Mouse (Mus musculus) ES-E14 (cell line): ENCODE data around the gene Dnm2. TPM values are rescaled to one million over a fixed set of nuclear protein-coding genes. Genes with fewer than 3 reads are reported as not detected.

ENCODE experiments used
- DNase-seq: peaks from one replicate; pipeline ENCODE4 v3.0.0-alpha.2; 2013; ENCODE audit warnings: low read depth, low spot score
- H3K27ac ChIP-seq: 2 replicates; pipeline ENCODE4 v1.5.1; 2012; ENCODE audit warnings: low read depth, mild to moderate bottlenecking, low read length, moderate library complexity, mixed read lengths; ENCODE audit not compliant: poor library complexity, insufficient read depth, severe bottlenecking
- H3K36me3 ChIP-seq: 2 replicates; pipeline ENCODE4 v1.6.1; 2012; ENCODE audit warnings: mild to moderate bottlenecking, low read length, moderate library complexity, mixed read lengths; ENCODE audit not compliant: control insufficient read depth, poor library complexity, insufficient read depth, severe bottlenecking
- H3K4me1 ChIP-seq, 2 experiments: fragments of 150-350 bp in 1 of 2; sonication (generic) in 1 of 2; 2 replicates each; pipeline ENCODE4 v1.6.1; 2012; ENCODE audit warnings: low read length in 2 of 2, mild to moderate bottlenecking in 1 of 2, mixed read lengths in 1 of 2; ENCODE audit not compliant: control insufficient read depth in 2 of 2, insufficient read depth in 2 of 2, poor library complexity in 1 of 2
- H3K4me3 ChIP-seq, 2 experiments: fragments of 150-350 bp in 1 of 2; sonication (generic) in 1 of 2; 2 replicates each; pipeline ENCODE4 v1.5.1; 2012; ENCODE audit warnings: low read length in 2 of 2, low read depth in 1 of 2, mild to moderate bottlenecking in 1 of 2, mixed read lengths in 1 of 2; ENCODE audit not compliant: insufficient read depth in 1 of 2, poor library complexity in 1 of 2, severe bottlenecking in 1 of 2
- H3K9ac ChIP-seq: 2 replicates; pipeline ENCODE4 v1.6.1; 2012; ENCODE audit warnings: low read depth, mild to moderate bottlenecking, low read length, mixed read lengths; ENCODE audit not compliant: poor library complexity, insufficient read depth, severe bottlenecking
- H3K9me3 ChIP-seq: fragments of 150-350 bp; sonication (generic); 2 replicates; pipeline ENCODE4 v1.6.1; 2012; ENCODE audit warnings: low read depth, mild to moderate bottlenecking, low read length; ENCODE audit not compliant: control insufficient read depth, insufficient read depth
- CHD2 ChIP-seq: IDR thresholded peaks from 2 replicates; pipeline ENCODE4 v1.6.1; 2014; ENCODE audit warnings: mild to moderate bottlenecking, low read depth, low read length, inconsistent platforms
- HCFC1 ChIP-seq: IDR thresholded peaks from 2 replicates; pipeline ENCODE4 v1.6.1; 2012; ENCODE audit warnings: low read length, inconsistent platforms, borderline replicate concordance; ENCODE audit not compliant: insufficient read depth
- MAFK ChIP-seq: IDR thresholded peaks from 2 replicates; pipeline ENCODE4 v1.6.1; 2014; ENCODE audit warnings: mild to moderate bottlenecking, low read depth, low read length, inconsistent platforms; ENCODE audit not compliant: insufficient read depth
- ZC3H11A ChIP-seq: IDR thresholded peaks from 2 replicates; pipeline ENCODE4 v1.6.1; 2012; ENCODE audit warnings: low read depth, mild to moderate bottlenecking, inconsistent platforms, low read length, borderline replicate concordance
- ZNF384 ChIP-seq: IDR thresholded peaks from 2 replicates; pipeline ENCODE4 v1.6.1; 2012; ENCODE audit warnings: low read depth, low read length, inconsistent platforms
- in situ Hi-C, 2 experiments: fragments of 600-800 bp; cut with MboI; formaldehyde crosslinking; loops; one replicate each; pipeline ENCODE4 v1.15.1; 2025; ENCODE audit warnings: low sequenced_read_pairs in 2 of 2, inconsistent platforms in 1 of 2; ENCODE audit not compliant: unreplicated experiment in 2 of 2
- total RNA-seq: library from RNA; depleted of rRNA; stranded (reverse); fragments of 300-350 nt; gene quantifications from 2 replicates; pipeline ENCODE4 v1.2.3, GENCODE M21; 2012

Gene Dnm2
- total RNA-seq, 1 experiment = 69.6 TPM

DNA sequence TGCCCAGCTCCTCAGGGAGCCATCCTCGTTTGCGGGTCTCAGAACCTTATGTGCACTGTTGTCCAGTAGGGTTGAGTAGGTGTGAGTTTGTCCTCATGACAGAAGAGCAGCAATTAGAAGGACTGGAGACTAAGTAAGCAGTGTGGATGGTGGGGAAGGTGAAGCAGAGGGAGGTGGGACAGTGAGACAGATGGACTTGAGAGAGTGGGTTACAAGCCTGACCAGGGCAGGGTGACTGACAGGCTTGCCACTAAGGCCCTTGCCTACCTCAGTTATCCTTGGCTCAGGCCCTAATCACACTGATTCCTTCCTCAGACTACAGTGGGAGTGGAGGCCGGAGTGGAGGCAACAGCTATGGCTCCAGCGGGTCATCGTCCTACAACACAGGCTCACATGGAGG, 21.0 kb upstream of the Dnm2 start:
- Histone ChIP-seq H3K9me3 (no peaks in the 10 kb centered on the region), H3K9ac (no peak overlapping the region), H3K36me3 (peaks cover 74% of the 10 kb centered on the region), H3K4me3 (no peak overlapping the region), H3K4me1 (peaks cover 0 to 3% of the 10 kb centered on the region in 2 experiments; a peak in 1 of 4 replicates), H3K27ac (no peak overlapping the region)
- in situ Hi-C loops = no loop called here
- TF ChIP-seq HCFC1 (no peak), ZC3H11A (no peak)
- no peak for DNase-seq

DNA sequence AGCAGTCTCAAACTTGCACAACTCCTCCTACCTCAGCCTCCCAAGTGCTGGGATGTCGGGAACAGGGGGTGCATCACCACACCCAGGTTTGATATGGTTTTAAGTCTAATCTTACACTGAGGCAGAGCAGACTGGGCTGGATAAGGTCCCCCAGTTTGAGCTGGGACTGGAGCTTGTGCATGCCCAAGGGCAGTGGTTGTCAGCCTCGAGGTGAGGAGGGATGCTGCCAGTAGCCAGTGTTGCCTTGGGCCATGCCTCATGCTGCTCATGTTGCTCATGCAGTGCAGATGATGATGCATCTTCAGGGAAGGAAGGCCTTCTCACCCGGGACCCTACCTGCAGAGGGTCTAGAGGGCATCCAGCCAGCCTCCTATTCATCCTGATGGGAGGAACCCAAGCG, 19.2 kb upstream of the Dnm2 start:
- in situ Hi-C loops = no loop called here
- Histone ChIP-seq H3K4me3 (no peak overlapping the region), H3K27ac (no peak overlapping the region; the same call in 1 of the 2 replicates), H3K9me3 (no peaks in the 10 kb centered on the region), H3K9ac (no peak overlapping the region), H3K36me3 (peaks cover 57% of the 10 kb centered on the region), H3K4me1 (peaks cover 0 to 3% of the 10 kb centered on the region in 2 experiments; a peak in 1 of 4 replicates)
- DNase-seq = no peak
- TF ChIP-seq CHD2 = no peak
- no peak for TF ChIP-seq HCFC1
- TF ChIP-seq ZC3H11A = no peak
- no peak for TF ChIP-seq ZNF384
- TF ChIP-seq MAFK = no peak

DNA sequence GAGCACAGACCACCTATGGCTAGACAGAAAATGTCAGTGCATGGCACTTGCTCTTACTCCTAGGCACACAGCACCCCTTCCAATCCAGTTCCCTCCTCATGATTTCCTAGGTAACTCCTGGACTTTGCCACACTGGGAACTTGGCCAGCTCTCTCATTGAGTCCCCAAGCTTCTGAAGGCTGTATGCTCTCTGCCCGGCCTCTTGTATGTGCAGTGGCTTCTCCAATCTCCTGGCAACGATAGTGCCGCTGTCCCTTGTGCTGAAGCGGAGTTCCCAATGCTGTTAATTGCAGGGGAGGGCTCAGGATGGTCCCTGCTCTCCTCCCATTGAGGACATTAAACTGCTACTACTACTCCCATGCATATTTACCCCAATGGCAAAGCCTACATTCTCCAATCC, 16.8 kb upstream of the Dnm2 start:
- TF ChIP-seq CHD2 (no peak), MAFK (no peak), ZC3H11A (no peak), ZNF384 (no peak), HCFC1 (no peak)
- Histone ChIP-seq H3K9ac (no peak overlapping the region), H3K9me3 (no peaks in the 10 kb centered on the region), H3K4me1 (peaks cover 0 to 3% of the 10 kb centered on the region in 2 experiments; a peak in 1 of 4 replicates), H3K4me3 (no peak overlapping the region), H3K36me3 (peaks cover 39% of the 10 kb centered on the region), H3K27ac (no peak overlapping the region)
- in situ Hi-C loops = no loop called here
- DNase-seq = no peak

DNA sequence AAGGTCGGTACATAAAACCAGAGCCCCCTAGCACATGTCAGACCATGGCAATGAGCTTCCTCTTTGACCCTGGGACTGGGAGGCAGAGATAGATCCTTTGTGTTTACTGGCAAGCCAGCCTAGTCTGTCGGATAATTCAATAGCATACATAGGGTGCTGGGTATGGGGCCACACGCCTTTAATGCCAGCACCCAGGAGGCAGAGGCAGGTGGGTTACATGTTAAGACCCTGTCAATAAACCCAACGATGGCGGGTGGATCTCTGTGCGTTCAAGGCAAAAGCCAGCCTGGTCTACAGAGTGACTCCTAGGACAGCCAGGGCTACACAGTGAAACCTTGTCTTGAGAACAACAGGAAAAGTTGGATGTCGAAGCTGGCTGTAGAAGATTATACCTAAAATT, 16.1 kb upstream of the Dnm2 start:
- in situ Hi-C loops = no loop called here
- Histone ChIP-seq H3K9me3 (no peaks in the 10 kb centered on the region), H3K27ac (no peak overlapping the region), H3K9ac (no peak overlapping the region), H3K4me3 (no peak overlapping the region), H3K4me1 (peaks cover 0 to 3% of the 10 kb centered on the region in 2 experiments; a peak in 1 of 4 replicates), H3K36me3 (peaks cover 32% of the 10 kb centered on the region)
- DNase-seq = no peak
- TF ChIP-seq ZC3H11A (no peak), MAFK (no peak), CHD2 (no peak), HCFC1 (no peak), ZNF384 (no peak)

DNA sequence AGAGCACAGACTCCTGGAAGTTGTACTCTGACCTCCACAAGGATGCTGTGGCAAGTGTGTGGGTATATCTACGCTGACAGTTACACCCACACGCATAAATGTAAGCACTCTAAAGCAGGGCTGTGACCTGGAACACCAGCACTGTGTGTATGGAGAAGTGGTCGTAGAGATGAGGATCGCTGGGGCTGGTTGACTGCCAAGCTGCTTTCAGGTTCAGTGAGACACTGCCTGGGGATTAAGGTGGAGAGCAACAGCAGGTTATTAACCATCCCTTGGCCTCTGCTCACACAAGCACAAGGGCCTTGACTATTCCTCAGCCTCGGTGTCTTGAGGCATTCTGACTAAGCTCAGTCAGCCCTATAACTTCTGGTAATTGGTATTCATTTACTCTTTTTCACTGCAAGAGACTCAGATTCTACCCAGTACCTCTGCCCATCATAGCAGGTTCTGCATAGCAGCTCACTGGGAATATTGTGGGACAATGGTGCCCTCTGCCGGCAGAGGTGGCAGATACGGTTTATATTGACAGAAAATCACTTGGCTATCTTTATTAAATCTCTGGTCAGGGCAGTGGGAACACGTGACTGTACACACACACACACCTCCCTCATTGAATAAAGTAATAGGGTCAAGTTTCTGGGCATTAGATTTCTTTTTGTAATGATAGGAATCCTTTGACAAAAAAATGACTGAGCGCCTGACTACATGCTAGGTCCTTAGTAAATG, 15.0 kb upstream of the Dnm2 start:
- TF ChIP-seq ZNF384 = no peak
- no peak for TF ChIP-seq HCFC1
- TF ChIP-seq MAFK = no peak
- TF ChIP-seq ZC3H11A = no peak
- no peak for TF ChIP-seq CHD2
- no peak overlapping the region for H3K27ac ChIP-seq
- in situ Hi-C loops = no loop called here
- no peaks in the 10 kb centered on the region for H3K9me3 ChIP-seq
- peaks cover 26% of the 10 kb centered on the region for H3K36me3 ChIP-seq
- H3K9ac ChIP-seq = no peak overlapping the region
- DNase-seq = peak; percentile 65
- peaks cover 0 to 5% of the 10 kb centered on the region in 2 experiments; a peak in 1 of 4 replicates for H3K4me1 ChIP-seq
- H3K4me3 ChIP-seq = no peak overlapping the region
